Mouse (Mus musculus): ENCODE data around the gene Agap1.

GRCm38 (mm10) chr1:89932616-89933015 lies 478.0 kb downstream of the Agap1 start:
- TF ChIP-seq CTCF (IDR thresholded peaks at IDR 0.05 in 2 of 3, conservative IDR thresholded peaks at IDR 0.05 in 1 of 3; ENCODE audit: control insufficient read depth in 1 of 3, insufficient read depth in 1 of 3, low read depth in 2 of 3, low read length in 3 of 3, poor library complexity in 1 of 3, severe bottlenecking in 1 of 3), result no peak
- TF ChIP-seq GABPA (IDR thresholded peaks at IDR 0.05; ENCODE audit: low read depth, low read length), result no peak
- no peak for TF ChIP-seq MAX (IDR thresholded peaks at IDR 0.05; ENCODE audit: low read length)
- TF ChIP-seq POLR2A (IDR thresholded peaks at IDR 0.05; ENCODE audit: control insufficient read depth in 1 of 2, insufficient read depth in 1 of 2, low read depth in 1 of 2, low read length in 2 of 2, poor library complexity in 1 of 2), result no peak
- TF ChIP-seq TAL1 (IDR thresholded peaks at IDR 0.05; ENCODE audit: low read length), result no peak
- no peak for TF ChIP-seq GATA1 (IDR thresholded peaks at IDR 0.05; ENCODE audit: low read depth, low read length)
- no peak for TF ChIP-seq RAD21 (IDR thresholded peaks at IDR 0.05; ENCODE audit: low read depth, low read length)
- no peak for TF ChIP-seq E2F4 (IDR thresholded peaks at IDR 0.05; ENCODE audit: borderline replicate concordance, low read depth, low read length)

Measured in MEL (cell line).